Mouse (Mus musculus): ENCODE results near the gene Fxyd3.

Fxyd3 gene

GRCm38 (mm10) chr7:31050921-31051320, 25.6 kb downstream of the Fxyd3 start:
- in situ Hi-C loops (cut with MseI, MboI), result no loop called here

GRCm38 (mm10) chr7:31050487-31050886, 26.0 kb downstream of the Fxyd3 start:
- in situ Hi-C loops (cut with MseI, MboI), result no loop called here

DNA sequence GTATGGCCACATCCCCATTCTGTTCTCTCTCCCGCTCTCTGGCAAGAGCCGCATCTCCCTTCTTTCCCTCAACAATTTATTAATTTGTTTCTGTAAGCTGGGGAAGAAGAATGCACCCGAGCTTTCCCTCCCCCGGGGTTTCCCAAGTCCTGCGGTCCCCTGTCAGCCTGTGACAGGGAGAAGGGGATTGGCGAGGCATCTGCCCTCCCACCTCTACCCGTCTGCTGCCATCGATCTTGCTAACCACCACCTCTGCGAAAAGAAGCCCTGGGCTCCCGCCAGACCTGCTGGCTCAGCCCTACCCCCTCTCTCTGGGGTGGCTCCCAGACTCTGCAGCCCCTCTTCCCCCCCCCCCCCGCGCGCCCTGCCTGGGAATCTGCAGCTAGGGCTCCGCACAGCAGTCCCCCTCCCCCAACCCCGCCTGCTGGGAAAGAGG, 26.6 kb downstream of the Fxyd3 start:
- in situ Hi-C loops (cut with MseI, MboI), result no loop called here

- in situ Hi-C loops (cut with MseI, MboI), result no loop called here
Observed at GRCm38 (mm10) chr7:31049135-31049845, 27.2 kb downstream of the Fxyd3 start.

DNA sequence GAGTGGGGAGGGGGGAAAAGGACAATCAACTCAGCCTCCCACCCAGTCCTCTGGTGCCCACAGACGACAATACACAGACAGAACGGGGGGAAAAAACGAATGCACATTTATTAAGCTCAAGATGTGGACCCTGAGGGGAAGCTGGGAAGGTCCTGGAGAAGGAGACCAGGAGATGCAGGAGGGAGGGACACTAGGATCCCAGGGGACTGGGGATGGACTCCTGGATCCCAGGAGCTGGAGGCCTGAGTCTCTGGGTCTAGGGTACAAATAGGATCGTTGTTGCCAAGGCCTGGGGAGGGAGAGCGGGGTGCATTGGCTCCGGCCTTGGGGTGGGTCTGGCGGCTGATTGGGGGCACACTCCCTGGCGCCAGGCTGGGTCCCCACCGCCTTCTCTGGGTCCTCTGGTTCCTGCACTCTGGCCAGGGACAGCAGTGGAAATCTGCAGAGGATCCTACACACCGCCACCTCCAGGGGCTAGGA, 34.0 kb downstream of the Fxyd3 start, which contains the start of gene Fxyd5:
TSS of gene Fxyd5 (minus strand) at position 51 of the 480 bp plus-strand sequence.
- in situ Hi-C loops (cut with MseI, MboI), result no loop called here

DNA sequence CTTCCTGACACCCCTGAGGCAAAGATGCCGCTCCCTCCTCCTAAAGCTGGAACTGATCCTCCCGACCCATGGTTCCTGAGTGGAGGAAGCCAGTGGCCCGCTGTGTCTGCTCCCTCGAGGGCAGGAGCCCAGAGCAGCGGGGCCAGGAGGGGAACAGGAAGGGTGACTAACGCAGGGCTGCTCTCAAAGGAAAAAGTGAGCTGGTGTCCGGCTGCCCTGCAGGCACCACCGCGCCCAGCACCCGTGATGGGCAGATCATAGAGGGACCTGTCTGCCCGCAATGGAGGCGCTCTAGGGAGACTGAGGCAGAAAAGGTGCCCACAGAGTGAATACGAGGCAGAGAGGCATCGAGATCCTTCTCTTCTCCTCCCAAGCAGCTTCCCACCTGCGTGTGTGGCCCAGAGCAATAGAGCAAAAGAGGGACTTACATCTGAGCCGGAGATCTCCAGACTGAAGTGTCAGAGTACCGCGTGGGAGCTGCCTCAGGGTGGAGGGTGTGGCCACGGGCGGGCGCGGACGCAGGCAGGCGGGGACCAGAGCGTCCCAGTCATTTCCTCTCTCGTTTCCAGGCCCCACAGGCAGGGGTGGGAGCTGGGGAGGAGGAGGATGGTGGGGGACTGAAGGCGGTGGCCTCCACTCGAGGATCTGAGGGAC, 34.7 kb downstream of the Fxyd3 start:
- in situ Hi-C loops (cut with MseI, MboI), result no loop called here

DNA sequence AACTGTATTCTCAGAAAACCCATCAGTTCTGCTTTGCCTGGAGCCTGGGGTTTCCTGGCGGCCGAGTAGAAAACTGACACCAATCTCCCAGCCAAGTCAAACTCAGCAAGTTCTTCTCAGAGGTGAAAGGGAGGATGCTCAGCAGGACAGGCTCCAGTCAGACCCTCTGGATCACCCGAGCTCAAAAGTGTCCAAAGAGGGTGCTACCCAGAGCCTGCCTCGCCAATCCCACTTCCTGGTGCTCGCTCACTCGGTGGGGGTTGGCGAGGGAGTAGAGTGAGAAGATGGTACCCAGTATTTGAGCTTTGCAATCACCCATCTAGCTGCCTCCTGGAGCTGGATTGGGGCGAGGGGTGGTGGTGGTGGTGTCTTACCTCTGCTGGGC, 35.5 kb downstream of the Fxyd3 start:
- in situ Hi-C loops (cut with MseI, MboI), result no loop called here

- in situ Hi-C loops (cut with MseI, MboI), result no loop called here
Observed at GRCm38 (mm10) chr7:31040281-31041022, 36.1 kb downstream of the Fxyd3 start.

GRCm38 (mm10) chr7:31039011-31039410, 37.5 kb downstream of the Fxyd3 start:
- in situ Hi-C loops (cut with MseI, MboI), result no loop called here

- in situ Hi-C loops (cut with MseI, MboI), result no loop called here
Observed at GRCm38 (mm10) chr7:31037675-31038074, 38.8 kb downstream of the Fxyd3 start.

DNA sequence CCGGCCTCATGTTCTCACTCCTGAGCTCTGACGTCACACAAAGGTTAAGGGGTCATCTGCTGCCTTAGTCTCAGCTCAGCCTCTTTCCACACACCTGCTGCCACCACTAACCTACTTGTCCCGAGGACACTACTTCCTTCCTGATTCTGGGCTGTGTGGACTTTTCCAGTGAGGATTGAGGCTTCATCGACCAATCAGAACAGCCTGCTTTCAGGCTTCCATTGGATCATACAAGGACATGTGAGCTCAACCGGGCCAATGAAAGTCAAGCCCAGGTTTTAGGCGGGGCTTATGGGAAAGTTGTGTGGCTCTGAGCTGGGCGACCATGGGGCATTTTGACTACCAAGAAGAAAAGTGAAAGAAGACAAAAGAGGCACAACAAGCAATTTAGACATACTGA, 39.6 kb downstream of the Fxyd3 start:
- in situ Hi-C loops (cut with MseI, MboI), result no loop called here

GRCm38 (mm10) chr7:31035291-31035690, 41.2 kb downstream of the Fxyd3 start:
- in situ Hi-C loops (cut with MseI, MboI), result no loop called here

- in situ Hi-C loops (cut with MseI, MboI), result no loop called here
Observed at GRCm38 (mm10) chr7:31034789-31035188, 41.7 kb downstream of the Fxyd3 start.

DNA sequence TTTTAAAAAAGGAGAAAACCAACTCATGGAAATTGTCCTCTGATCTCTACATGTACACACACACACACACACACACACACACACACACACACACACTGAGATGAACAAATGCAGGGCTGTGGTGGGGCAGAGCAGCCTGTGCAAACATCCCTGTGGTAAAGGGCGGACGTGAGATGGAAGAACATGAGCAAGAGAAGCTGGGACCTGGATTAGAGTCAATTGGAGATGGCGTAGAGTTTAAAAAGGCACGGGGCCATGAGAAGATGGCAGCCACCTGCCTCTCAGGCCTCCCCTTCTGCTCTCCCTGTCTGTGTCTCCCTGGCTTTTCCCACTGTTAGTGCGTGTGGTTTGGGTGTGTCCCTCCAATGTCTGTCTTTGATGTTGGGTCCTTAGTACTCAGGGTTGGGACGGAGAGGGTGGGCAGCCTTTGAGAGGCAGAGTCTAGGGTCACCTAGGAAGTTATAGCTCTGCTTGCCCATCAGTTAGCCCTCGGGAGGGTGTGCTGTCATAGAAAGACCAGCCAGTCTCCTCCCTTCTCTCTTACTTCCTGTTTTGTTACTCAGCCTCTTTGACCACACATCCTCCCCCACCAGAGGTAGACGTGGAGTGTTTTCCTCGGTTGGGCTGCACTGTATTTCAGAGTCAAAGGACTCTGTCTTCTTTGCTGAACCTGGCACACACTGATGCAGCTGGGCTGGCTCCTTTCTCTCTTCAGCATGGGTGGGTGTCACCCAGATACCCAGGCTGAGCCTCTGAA, 42.9 kb downstream of the Fxyd3 start:
- in situ Hi-C loops (cut with MseI, MboI), result no loop called here

DNA sequence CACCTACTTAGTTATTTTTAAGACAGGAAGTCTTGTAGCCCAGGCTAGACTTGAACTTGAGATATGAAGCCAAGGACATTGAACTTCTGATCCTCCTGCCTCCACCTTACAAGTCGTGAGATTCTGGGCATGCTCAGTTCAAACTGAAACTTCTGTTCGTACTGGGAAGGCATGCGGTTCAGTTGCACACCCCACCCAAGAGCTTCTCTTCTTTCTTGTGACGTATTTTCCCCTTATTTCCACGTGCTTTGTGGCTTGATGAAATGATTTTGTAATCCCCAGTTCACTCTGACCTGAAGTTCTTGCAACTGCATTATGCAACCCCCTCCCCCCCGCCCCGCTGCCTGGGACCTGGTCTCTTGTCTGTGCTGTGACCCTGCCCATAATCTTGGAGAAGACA, 44.8 kb downstream of the Fxyd3 start:
- in situ Hi-C loops (cut with MseI, MboI), result no loop called here

- in situ Hi-C loops (cut with MseI, MboI), result no loop called here
Observed at GRCm38 (mm10) chr7:31030717-31031116, 45.8 kb downstream of the Fxyd3 start.

DNA sequence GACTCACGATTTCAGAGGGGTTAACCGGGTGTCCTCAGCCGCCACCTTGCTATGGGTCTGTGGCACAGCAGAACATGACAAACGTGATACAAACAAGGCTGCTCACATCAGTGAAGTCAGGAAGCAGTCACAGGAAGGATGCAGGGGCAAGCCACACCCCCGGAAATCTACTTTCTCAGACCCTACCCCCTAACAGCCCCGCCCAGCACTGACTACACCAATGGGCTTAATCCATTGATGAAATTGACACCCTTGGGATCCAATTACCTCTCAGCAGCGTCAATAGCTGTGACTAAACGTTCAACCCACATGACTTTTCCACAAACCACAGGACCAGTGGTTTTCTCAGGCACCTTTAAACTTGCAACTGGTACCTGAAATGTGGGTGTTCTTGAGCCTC, 47.9 kb downstream of the Fxyd3 start:
- in situ Hi-C loops (cut with MseI, MboI), result no loop called here

Measured in mouse trophoblast stem cell (cell line).